Mouse (Mus musculus): ENCODE data around the gene Mylk3.

- TF ChIP-seq CTCF (IDR thresholded peaks at IDR 0.05) (no peak), EP300 (IDR thresholded peaks at IDR 0.05) (no peak)
These were observed 19.8 kb upstream of the Mylk3 start for GRCm38 (mm10) chr8:85405961-85406360.
